Mouse (Mus musculus): ENCODE data around the gene Rpl13a. TPM values are rescaled to one million over a fixed set of nuclear protein-coding genes. Genes with fewer than 3 reads are reported as not detected.
"Not testable (repeated sequence)": the region's sequence is repeated elsewhere in the genome, so short reads cannot be mapped to it uniquely, and the experiment has no call there.

Rpl13a gene
- total RNA-seq (2021) = 100 to 1,000 TPM; 608 to 639 TPM
- long read RNA-seq, experiment 1, transcript Rpl13a-203 (8 exons, 734 nt) = minor isoform, 20 of 159 reads
- long read RNA-seq, experiment 1, transcript Rpl13a-201 (8 exons, 1,047 nt) = major isoform, 124 of 159 reads
- long read RNA-seq, experiment 1, partial matches to known transcripts = 8 of 159 reads
- long read RNA-seq, experiment 1, other reads (novel, unspliced or antisense) = 1 of 159 reads
- long read RNA-seq, experiment 2, transcript Rpl13a-203 (8 exons, 734 nt) = minor isoform, 23 of 129 reads
- long read RNA-seq, experiment 2, transcript Rpl13a-201 (8 exons, 1,047 nt) = major isoform, 97 of 129 reads
- long read RNA-seq, experiment 2, partial matches to known transcripts = 3 of 129 reads
- long read RNA-seq, experiment 2, other reads (novel, unspliced or antisense) = 3 of 129 reads

DNA sequence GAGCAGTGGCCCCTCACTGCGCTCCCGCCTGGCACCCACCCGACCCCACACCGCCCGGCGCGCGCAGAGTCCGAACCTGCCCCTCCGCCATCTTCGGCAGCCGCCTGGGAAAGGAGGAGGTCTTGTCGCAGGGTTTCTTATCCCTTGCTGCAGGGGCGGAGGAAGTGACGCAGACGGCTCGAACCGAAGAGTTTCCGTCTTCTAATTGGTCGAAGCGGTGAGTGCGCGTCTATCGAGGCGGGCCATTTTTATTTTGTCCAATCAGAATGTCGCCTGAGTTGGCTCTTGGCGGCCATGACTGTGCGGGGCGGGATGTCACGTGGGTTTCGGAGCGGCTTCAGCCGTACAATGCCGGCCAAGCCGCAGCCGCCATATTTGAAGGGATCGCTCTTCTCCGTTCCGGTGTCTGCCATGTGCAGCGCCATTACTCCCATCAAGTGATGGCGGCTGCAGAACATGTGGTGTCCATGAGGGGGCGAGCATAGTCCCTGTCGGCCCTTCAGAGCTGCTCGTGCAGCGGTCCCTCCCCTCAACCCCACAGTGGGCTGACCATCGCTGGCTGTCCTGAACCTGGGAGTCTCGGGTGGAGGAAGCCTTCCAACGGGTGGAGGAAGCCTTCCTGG lies at the start of gene Rpl13a:
Gene Rpl13a, minus strand, starts transcription at position 138 of the 623 bp plus-strand sequence.
- intact Hi-C loops (cut with DNase I) = no loop called here
- peak; percentile 99 to 100 for DNase-seq (ENCODE audit: low spot score in 2 of 2)

GRCm38 (mm10) chr7:45176356-45176755 lies 47.8 kb upstream of the Rpl13a start:
- intact Hi-C loops (cut with DNase I) = loop anchor here (5.0 kb wide), 1 partner anchor 121 kb away; no protein-coding TSS in a partner anchor
- no peak for DNase-seq (ENCODE audit: low spot score in 2 of 2)

DNA sequence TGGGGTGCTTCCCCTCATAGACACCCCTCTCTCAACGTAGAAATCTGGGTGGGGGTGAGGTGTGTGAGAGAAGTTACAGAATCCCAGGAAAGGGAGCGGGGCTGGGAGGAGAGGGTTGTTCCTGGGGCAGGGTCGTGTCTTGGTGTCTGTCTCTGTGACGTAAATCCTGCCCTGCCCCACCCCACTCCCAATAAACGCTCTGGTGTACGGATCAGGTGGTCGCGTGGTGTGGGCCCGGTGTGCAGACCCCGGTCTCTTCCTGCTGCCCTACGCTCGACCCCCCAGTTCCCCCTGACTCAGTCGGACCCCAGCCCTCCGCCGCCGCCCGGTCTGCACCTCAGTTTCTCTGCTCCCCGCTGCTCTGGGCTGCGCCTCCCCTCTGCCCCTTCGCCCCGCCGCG lies 47.4 kb upstream of the Rpl13a start:
- intact Hi-C loops (cut with DNase I) = loop anchor here (5.0 kb wide), 1 partner anchor 121 kb away; no protein-coding TSS in a partner anchor
- no peak for DNase-seq (ENCODE audit: low spot score in 2 of 2)

- no peak for DNase-seq (ENCODE audit: low spot score in 2 of 2)
- intact Hi-C loops (cut with DNase I) = loop anchor here (5.0 kb wide), 1 partner anchor 122 kb away; no protein-coding TSS in a partner anchor
Measured at GRCm38 (mm10) chr7:45175398-45175797, 46.8 kb upstream of the Rpl13a start.

- no peak for DNase-seq (ENCODE audit: low spot score in 2 of 2)
- intact Hi-C loops (cut with DNase I) = loop anchor here (5.0 kb wide), 1 partner anchor 123 kb away; no protein-coding TSS in a partner anchor
Measured at GRCm38 (mm10) chr7:45174567-45175280, 46.2 kb upstream of the Rpl13a start.

GRCm38 (mm10) chr7:45173772-45174171 lies 45.2 kb upstream of the Rpl13a start:
- intact Hi-C loops (cut with DNase I); DNase-seq (ENCODE audit: low spot score in 2 of 2): not testable (repeated sequence)

DNA sequence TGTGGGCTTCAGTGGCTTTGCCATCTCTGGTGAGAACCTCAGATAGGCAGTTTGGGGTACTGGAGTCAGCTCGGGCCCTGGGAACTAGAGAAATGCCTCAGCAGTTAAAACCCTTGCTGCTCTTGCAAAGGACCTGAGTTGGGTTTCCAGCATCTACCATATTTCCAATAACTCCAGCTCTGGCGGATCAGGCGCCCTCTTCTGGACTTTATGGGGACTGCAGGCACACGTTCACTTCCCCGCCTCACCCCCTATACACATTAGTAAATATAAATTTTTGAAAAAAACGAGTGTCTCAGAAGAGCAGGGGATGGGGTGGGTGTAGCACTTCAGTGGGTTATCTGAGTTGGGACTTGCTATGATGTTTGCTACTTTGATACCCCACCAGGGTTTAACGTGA lies 44.4 kb upstream of the Rpl13a start:
- no peak for DNase-seq (ENCODE audit: low spot score in 2 of 2)
- intact Hi-C loops (cut with DNase I) = no loop called here

DNA sequence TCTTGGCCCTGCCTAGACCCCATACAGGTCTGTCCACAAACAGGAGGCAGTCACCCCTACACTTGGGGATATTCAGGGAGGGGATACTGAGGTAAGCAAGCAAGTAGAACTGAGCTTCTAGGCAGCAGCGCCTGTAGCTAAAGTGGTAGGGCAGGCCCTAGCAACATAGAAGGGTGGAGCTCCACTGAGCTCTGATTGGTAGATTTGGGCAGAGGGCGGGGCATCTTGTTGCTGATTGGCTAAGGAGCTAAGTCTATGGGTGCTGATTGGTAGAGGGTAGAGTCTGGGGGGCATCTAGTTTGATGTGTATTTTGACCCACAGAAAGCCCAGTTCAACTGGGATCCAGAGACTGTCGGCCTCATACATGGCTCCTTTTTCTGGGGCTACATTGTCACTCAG lies 40.9 kb upstream of the Rpl13a start:
- DNase-seq (ENCODE audit: low spot score in 2 of 2) = peak in 1 of 2 experiments; percentile 89
- intact Hi-C loops (cut with DNase I) = loop anchor here (5.0 kb wide), 1 partner anchor 63 kb away; no protein-coding TSS in a partner anchor

GRCm38 (mm10) chr7:45168656-45169055 lies 40.1 kb upstream of the Rpl13a start:
- no peak for DNase-seq (ENCODE audit: low spot score in 2 of 2)
- intact Hi-C loops (cut with DNase I) = loop anchor here (5.0 kb wide), 1 partner anchor 64 kb away; no protein-coding TSS in a partner anchor

DNA sequence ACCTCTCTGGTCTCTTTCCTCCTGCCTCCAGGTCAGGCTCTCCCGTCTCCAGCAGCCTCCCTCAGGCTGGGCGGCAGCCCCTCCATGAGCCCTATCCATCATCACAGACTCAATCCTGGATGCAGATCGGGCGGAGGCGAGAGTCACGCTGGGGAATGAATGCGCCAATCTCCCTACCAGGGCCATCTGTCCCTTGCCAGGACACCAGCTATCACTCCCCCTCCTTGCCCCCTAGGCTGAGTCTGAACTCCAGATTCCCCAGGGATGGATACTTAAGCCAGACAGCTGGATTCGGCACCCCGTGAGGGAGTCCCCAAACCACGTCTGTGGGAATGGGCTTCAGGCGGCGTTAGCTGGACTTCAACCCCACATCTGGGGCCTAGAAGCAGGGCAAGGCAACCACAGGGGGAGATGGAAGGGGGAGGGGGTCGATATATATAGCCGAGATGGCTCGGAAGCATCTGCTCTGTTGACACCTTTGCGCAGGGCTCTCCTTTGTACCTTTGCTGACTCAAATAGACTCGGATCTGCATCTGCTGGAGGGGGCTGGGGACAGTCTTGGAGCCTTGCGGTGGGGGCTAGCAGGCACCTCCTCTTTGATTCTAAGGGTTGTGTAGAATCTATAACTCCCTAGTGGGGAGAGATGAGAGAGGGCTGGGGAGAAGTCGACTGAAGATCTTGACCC lies 39.3 kb upstream of the Rpl13a start:
- DNase-seq (ENCODE audit: low spot score in 2 of 2) = no peak
- intact Hi-C loops (cut with DNase I) = loop anchor here (5.0 kb wide), 1 partner anchor 64 kb away; no protein-coding TSS in a partner anchor

GRCm38 (mm10) chr7:45166950-45167401 lies 38.4 kb upstream of the Rpl13a start:
- intact Hi-C loops (cut with DNase I) = loop anchor here (5.0 kb wide), 1 partner anchor 65 kb away; no protein-coding TSS in a partner anchor
- peak; percentile 64 to 65 for DNase-seq (ENCODE audit: low spot score in 2 of 2)

DNA sequence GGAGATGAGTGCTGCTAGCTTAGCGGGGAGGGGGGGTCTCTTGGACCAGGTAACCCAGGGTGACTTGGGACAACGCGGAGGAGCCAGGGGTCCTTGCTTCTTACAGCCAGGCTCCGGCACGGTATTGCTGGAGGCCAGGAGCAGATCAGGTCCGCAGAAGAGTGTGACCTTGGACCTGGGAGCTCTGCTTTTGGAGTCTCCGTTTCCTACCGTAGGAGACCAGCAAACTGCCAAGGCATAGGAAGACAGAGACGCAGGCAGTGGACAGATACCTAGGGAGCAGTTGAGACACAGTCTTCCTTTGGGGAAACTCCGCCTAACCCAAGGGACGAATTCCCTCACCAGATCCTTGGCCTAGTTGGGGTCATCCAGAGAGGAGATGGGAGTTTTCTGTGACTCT lies 37.1 kb upstream of the Rpl13a start:
- intact Hi-C loops (cut with DNase I) = loop anchor here (5.0 kb wide), 1 partner anchor 67 kb away; no protein-coding TSS in a partner anchor
- DNase-seq (ENCODE audit: low spot score in 2 of 2) = no peak

DNA sequence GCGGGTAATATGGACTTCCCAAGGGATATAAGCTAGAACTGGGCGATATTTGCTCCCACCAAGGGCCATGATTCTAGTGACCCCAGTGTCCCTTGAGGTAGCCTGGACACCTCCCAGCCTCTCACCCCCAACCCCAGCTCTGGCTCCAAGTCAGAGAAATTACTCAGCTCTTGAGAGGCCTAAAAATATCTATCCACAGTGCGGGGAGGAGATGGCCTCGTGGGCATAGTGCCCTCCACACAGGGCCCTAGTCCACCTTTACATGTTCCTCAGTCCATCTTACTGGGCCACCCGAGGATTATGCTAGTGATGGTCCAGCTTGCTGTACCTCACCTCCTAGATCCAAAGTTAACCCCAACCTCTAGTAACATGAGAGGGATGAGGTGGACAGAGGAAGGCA lies 36.3 kb upstream of the Rpl13a start:
- intact Hi-C loops (cut with DNase I) = loop anchor here (5.0 kb wide), 1 partner anchor 67 kb away; no protein-coding TSS in a partner anchor
- no peak for DNase-seq (ENCODE audit: low spot score in 2 of 2)

DNA sequence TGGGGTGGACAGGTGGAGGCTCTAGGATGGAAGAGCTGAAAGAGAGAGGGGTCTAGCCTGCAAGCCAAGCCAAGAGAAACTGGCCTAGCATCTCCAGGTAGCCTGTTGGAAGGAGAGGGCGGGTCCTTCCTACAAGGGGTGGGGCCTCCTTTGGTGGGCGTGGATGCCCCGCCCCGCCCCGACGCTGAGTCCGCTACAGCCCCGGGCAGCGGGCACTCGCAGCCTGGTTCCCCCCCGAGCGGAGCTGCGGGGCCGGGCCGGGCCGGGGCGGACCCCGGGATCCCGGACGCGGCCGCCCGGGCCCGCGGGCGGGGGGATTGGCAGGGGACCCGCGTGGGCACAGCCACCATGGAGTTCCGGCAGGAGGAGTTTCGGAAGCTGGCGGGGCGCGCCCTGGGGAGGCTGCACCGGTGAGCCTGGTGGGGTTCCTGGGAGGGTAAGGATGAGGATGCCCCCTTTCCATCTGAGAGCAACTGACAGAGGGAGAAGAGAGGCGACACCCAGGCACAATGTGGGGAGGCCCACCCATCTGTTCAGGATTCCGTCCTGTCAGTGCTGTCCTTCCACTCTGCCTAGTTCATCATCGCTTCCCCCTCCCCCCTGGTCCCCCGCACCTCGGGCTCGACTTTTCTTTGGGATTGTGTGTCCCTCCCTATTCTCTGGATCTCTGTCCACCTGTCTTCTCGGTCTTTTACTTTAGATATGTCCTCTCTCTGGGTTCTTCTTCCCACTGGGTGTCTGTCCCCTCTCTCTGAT lies 35.4 kb upstream of the Rpl13a start, which contains the start of gene Slc17a7:
Gene Slc17a7, plus strand, starts transcription at position 215 of the 756 bp plus-strand sequence.
- intact Hi-C loops (cut with DNase I) = loop anchor here (2.0 kb wide), 2 partner anchors 35 to 135 kb away; no protein-coding TSS in a partner anchor
- peak in 1 of 2 experiments; percentile 66 for DNase-seq (ENCODE audit: low spot score in 2 of 2)

DNA sequence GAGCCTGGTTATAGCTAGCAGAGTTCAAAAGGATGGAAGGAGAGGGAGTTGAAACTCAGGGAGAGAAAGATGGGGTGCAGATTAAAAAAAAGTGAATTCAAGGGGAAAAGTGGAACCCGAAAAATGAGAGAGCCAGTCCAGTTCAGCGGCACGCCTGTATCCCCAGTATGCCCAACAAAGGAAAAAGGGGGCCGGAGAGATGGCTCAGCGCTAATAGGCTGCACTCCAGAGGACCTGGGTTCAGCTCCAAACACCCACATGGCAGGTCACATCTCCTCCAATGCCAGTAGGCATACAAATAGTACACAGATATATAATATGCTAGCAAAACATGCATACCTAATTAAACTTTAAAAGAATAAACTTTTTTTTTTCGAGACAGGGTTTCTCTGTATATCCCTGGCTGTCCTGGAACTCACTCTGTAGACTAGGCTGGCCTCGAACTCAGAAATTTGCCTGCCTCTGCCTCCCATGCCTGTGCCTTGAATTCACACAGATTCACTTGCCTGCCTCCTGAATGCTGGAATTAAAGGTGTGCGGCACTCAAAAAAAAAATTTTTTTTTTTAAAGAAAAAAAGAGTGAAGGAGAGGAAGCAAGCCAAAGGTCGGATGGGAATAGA lies 34.5 kb upstream of the Rpl13a start:
- DNase-seq (ENCODE audit: low spot score in 2 of 2) = no peak
- intact Hi-C loops (cut with DNase I) = loop anchor here (2.0 kb wide), 2 partner anchors 36 to 136 kb away; no protein-coding TSS in a partner anchor

DNA sequence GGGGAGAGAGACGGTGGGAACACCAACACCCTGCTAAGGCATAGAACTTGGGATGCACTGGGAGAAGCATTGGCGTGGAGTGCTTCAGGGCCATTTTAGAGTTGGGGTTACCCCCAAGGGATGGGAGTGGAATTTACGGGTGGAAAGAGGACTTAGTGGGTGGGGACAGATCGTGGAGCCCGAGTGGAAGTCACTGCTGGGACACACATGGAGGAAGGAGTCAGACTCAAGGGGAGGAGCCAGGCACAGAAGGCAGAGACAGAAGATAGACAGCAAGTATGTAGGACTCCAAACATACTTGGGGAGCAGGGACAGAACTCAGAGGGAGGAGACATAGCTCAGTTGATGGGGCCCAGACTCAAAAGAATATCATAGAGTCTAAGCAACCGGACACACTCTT lies 34.0 kb upstream of the Rpl13a start:
- intact Hi-C loops (cut with DNase I) = loop anchor here (2.0 kb wide), 2 partner anchors 36 to 136 kb away; no protein-coding TSS in a partner anchor
- no peak for DNase-seq (ENCODE audit: low spot score in 2 of 2)

Measured in left cerebral cortex, postnatal 14 days (tissue).